Mouse (Mus musculus) right cerebral cortex, postnatal 36 days (tissue): ENCODE results near the gene Rnf215.

Experiments used
- DNase-seq, 2 experiments: peaks; one replicate each; pipeline ENCODE4 v3.0.0; 2022; ENCODE audit warnings: low spot score in 2 of 2, mixed read lengths in 1 of 2

Gene Rnf215

GRCm38 (mm10) chr11:4190677-4191076, 55.7 kb downstream of the Rnf215 start:
- no peak for DNase-seq
